Mouse (Mus musculus) mouse trophoblast stem cell (cell line): ENCODE data around the gene Cela3a.
"Not testable (repeated sequence)": the region's sequence is repeated elsewhere in the genome, so short reads cannot be mapped to it uniquely, and the experiment has no call there.

Experiments used
- in situ Hi-C, 2 experiments: fragments of 300-500 bp; cut with MseI, MboI; formaldehyde crosslinking; loops; 2 replicates in 1 of 2; 3 replicates in 1 of 2; pipeline ENCODE4 v1.15.1; 2025

Gene Cela3a

GRCm38 (mm10) chr4:137409691-137410090 is at the start of gene Cela3a:
Gene Cela3a, minus strand, starts transcription at chr4:137409791.
- in situ Hi-C loops, result no loop called here

GRCm38 (mm10) chr4:137458861-137459260 is 49.3 kb upstream of the Cela3a start:
- in situ Hi-C loops, result no loop called here

GRCm38 (mm10) chr4:137458310-137458709 is 48.7 kb upstream of the Cela3a start:
- in situ Hi-C loops, result no loop called here

- in situ Hi-C loops, result no loop called here
Observed at GRCm38 (mm10) chr4:137457292-137457691, 47.7 kb upstream of the Cela3a start.

GRCm38 (mm10) chr4:137456581-137456980 is 47.0 kb upstream of the Cela3a start:
- in situ Hi-C loops, result no loop called here

GRCm38 (mm10) chr4:137454582-137454981 is 45.0 kb upstream of the Cela3a start:
- in situ Hi-C loops, result no loop called here

- in situ Hi-C loops, result no loop called here
Observed at GRCm38 (mm10) chr4:137453234-137453767, 43.7 kb upstream of the Cela3a start, which contains the start of gene 1700013G24Rik. Gene 1700013G24Rik, plus strand, starts transcription at chr4:137453284.

DNA sequence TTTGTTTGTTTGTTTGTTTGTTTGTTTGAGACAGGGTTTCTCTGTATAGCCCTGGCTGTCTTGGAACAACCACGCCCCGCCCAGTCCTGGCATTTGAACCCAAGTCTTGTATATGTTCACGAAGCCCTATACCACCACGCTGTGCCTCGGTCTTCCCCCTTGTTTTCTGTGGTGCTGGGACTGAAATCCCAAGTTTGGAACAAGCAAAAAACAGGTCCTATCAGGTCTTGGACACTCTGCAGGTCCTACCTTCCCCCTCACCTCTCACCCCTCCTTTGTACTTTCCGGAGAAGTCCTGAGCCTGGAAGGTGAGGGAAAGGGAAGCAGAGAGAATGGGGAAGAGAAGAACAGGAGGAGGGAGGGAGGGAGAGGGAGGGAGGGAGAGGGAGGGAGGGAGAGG is 42.6 kb upstream of the Cela3a start:
- in situ Hi-C loops, result no loop called here

GRCm38 (mm10) chr4:137449715-137450114 is 40.1 kb upstream of the Cela3a start:
- in situ Hi-C loops, result no loop called here

DNA sequence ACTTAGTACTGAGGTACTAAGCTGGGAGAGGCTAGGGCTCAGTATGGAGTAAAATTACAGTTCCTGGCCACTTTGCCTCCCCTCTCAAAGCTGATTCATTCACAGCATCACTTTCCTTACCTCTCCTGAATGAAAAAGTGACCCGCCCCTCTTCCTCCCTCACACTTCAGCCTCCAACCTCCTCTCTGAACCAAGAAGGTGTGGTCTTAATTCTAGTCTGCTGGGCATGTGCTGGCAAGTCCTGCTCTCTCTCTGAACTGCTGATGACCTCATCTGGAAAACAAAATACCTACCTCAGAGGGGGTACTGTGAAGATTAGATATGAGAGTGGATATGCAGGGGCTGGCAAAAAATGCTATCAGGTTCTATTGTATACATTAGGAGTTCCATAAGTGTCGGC is 39.5 kb upstream of the Cela3a start:
- in situ Hi-C loops, result no loop called here

- in situ Hi-C loops, result no loop called here
Observed at GRCm38 (mm10) chr4:137448641-137449040, 39.0 kb upstream of the Cela3a start.

DNA sequence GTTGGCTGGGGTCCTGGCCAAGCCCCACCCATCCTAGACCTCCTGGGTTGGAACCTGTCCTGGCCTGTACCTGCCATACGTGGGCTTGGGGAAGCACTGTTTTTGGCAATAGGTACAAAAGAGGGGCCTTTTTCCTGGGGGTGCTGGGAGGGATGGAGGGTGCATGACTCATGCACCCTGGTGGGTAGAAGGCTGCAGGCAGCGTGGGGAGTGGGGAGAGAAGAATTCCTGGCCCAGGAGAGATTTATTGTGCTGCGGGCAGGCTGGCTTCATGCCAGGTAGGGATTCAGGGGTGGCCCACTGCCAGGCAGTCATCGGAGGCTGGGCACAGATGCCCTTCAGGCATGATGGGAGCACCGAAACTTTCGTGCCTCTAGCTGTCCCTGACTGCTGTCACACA is 38.6 kb upstream of the Cela3a start:
- in situ Hi-C loops, result no loop called here

GRCm38 (mm10) chr4:137447363-137448196 is 38.0 kb upstream of the Cela3a start:
- in situ Hi-C loops, result no loop called here

GRCm38 (mm10) chr4:137445881-137446280 is 36.3 kb upstream of the Cela3a start:
- in situ Hi-C loops, result no loop called here

DNA sequence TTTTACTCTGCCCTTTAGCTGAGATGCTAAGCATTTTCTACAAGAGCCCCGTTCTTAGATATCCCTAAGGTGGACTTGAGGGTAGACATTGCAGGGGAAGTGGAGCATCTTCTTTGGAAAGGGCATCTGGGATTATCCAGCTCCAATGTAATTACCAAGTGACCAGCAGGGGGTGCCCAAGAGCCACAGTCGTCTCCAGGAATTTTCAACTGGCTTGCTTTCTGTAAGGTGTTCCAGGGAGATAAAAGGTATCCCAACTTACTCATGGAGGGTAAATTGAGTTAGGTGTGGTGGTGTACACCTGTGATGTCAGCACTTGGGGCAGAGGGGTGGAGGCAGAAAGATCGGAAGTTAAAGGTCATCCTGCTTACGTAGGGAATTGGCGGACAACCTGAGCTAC is 34.0 kb upstream of the Cela3a start:
- in situ Hi-C loops, result no loop called here

- in situ Hi-C loops, result no loop called here
Observed at GRCm38 (mm10) chr4:137441332-137441731, 31.7 kb upstream of the Cela3a start.

- in situ Hi-C loops, result no loop called here
Observed at GRCm38 (mm10) chr4:137438842-137439241, 29.3 kb upstream of the Cela3a start.

GRCm38 (mm10) chr4:137436979-137437669 is 27.5 kb upstream of the Cela3a start:
- in situ Hi-C loops, result no loop called here

DNA sequence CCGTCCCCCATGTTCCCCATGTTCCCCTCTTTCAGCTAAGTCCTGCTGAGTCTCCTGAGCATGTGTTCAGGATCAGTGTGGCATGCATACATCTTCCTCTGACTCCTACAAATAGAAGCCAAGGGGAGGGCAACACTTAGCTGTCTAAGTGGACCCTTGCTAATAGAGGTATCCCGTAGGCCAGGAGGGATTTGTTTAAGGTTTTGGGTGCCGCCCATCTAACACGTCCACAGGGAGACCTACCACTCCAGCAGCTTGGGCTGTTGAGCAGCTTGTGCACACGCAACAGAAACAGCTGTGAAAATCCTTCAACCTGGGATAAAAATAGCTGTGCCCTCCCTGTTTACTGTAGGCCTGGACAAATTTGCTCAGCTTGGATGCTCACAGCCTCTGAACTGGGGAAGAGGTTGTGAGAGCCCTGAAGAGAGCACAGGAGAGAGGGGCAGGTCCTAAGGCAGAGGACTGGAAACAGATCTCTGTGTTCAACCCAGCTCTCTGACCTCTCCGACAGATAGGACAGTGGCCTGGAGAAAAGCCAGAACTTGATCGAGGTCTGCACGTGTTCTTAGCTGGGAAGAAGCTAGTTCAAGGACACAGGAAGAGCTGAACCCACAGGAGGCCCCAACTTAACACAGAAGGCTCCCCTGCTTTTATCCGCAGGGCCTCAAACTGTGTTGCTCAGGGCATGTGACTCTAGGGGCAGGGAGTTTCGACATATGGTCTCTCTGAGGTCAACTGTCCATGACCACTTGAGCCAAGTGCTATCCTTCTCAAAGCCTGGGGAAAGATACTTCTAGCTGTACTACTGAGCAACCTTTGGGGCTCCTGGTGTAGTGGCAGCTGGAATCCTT is 23.3 kb upstream of the Cela3a start:
- in situ Hi-C loops, result not testable (repeated sequence)

DNA sequence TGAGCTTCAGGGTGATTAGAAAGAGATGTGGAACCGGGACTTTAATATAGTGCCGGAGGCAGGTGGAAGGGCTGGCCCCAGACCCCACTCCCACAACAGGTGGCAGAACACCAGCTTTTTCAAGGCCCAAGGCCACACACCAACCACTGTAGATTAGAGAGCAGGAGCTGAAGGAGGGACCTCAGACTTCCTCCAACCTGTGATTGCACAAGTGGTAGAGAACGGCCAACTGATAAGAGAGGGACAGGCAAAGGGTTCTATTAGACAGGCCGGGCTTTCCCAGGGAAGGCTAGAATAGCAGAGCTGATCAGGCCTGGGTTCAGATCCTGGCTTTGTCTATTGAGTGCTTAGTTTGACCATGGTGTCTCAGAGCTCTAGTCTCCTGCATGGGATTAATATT is 20.9 kb upstream of the Cela3a start, which contains the start of gene Cela3b:
Cela3b (minus strand) TSS at position 39 of the 400 bp plus-strand sequence.
- in situ Hi-C loops, result no loop called here

GRCm38 (mm10) chr4:137417712-137418564 is 8.3 kb upstream of the Cela3a start:
- in situ Hi-C loops, result no loop called here
